Mouse (Mus musculus) MEL (cell line): ENCODE data around the gene Ppp2r5e.

Experiments used
- CTCF ChIP-seq, 3 experiments: IDR thresholded peaks in 2 of 3; conservative IDR thresholded peaks in 1 of 3; 2 replicates each; pipeline ENCODE4 v1.5.1; 2011 to 2012; ENCODE audit warnings: low read length in 3 of 3, low read depth in 2 of 3, mild to moderate bottlenecking in 2 of 3, improper control_type of control experiment in 1 of 3, inconsistent platforms in 1 of 3, mixed read lengths in 1 of 3, moderate library complexity in 1 of 3; ENCODE audit not compliant: control insufficient read depth in 1 of 3, insufficient read depth in 1 of 3, poor library complexity in 1 of 3, severe bottlenecking in 1 of 3
- E2F4 ChIP-seq: IDR thresholded peaks from 2 replicates; pipeline ENCODE4 v1.6.1; 2011; ENCODE audit warnings: low read depth, low read length, improper control_type of control experiment, borderline replicate concordance
- MAZ ChIP-seq: IDR thresholded peaks from 2 replicates; pipeline ENCODE4 v1.6.1; 2012; ENCODE audit warnings: low read depth, mild to moderate bottlenecking, inconsistent platforms, low read length, improper control_type of control experiment
- POLR2A ChIP-seq, 2 experiments: IDR thresholded peaks; 2 replicates each; pipeline ENCODE4 v1.6.1; 2011 to 2012; ENCODE audit warnings: low read length in 2 of 2, mild to moderate bottlenecking in 2 of 2, control low read depth in 1 of 2, improper control_type of control experiment in 1 of 2, low read depth in 1 of 2, moderate library complexity in 1 of 2; ENCODE audit not compliant: control insufficient read depth in 1 of 2, insufficient read depth in 1 of 2, poor library complexity in 1 of 2

- TF ChIP-seq CTCF (IDR thresholded peaks at IDR 0.05 in 2 of 3, conservative IDR thresholded peaks at IDR 0.05 in 1 of 3; ENCODE audit: control insufficient read depth in 1 of 3, insufficient read depth in 1 of 3, low read depth in 2 of 3, low read length in 3 of 3, poor library complexity in 1 of 3, severe bottlenecking in 1 of 3), result no peak
- TF ChIP-seq E2F4, result no peak
- TF ChIP-seq POLR2A (IDR thresholded peaks at IDR 0.05; ENCODE audit: control insufficient read depth in 1 of 2, insufficient read depth in 1 of 2, low read depth in 1 of 2, low read length in 2 of 2, poor library complexity in 1 of 2), result no peak
- no peak for TF ChIP-seq MAZ
Measured at GRCm38 (mm10) chr12:75482015-75482414, 114.0 kb downstream of the Ppp2r5e start.
